Mouse (Mus musculus): Measurements from ENCODE around the gene Slc30a10.

DNA sequence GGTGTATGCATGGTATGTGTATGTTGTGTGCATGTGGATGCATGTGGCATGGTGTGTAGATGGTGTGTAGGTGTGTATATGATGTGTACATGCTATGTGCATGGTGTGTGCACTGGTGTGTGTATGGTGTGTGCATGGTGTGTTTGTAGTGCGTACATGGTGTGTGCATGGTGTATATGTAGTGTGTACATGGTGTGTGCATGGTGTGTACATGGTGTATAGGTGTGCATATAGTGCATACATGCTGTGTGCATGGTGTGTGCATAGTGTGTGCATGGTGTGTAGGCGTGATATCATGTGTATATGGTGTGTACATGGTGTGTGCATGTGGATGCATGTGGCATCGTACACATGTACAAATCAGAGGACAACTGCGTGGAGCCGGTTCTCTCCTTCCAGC lies 56.7 kb downstream of the Slc30a10 start:
- no peak; the same call in 2 of the 3 replicates for TF ChIP-seq GATA1 (IDR thresholded peaks at IDR 0.05; ENCODE audit: borderline replicate concordance, low read length)
- TF ChIP-seq FLI1 (IDR thresholded peaks at IDR 0.05; ENCODE audit: low read length), result no peak

Data from megakaryocyte, embryonic 14.5 days (primary cell).